1 mouse cellular context compared by ENCODE assay signal in the genomic region with DNA sequence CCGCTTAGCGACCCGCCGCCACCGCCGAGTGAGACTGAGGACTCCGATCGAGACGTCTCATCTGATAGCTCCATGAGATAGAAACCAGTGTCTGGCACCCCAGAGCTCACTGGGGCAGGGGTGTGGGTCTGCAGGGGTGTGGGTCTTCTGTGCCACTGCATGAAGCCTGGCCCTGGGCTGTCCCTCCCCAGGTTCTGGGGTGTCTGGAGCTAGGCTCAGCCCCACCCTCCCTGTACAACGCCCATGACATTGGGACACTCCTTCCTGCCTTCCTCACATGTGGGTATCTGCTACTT.
TF ChIP-seq lines count a peak whose summit lies in the region.

No protein-coding gene starts in this region.

TF ChIP-seq in myocyte, 11 proteins besides CTCF, POLR2A, EP300 and RAD21:
- TF ChIP-seq USF1 (IDR thresholded peaks at IDR 0.05; ENCODE audit: low read depth) (no peak), POLR2AphosphoS2 (IDR thresholded peaks at IDR 0.05; ENCODE audit: insufficient read length, low read depth) (peak; percentile 48)
